Mouse (Mus musculus): ENCODE data around the gene Gm20661. TPM values are rescaled to one million over a fixed set of nuclear protein-coding genes. Genes with fewer than 3 reads are reported as not detected.

Gm20661 gene
- total and polyA plus RNA-seq, 2 experiments from 2014 or later = 0.33 to 0.55 TPM

- 99% methylated on average over 3 of the region's 3 CpGs for WGBS
- DNase-seq (ENCODE audit: low spot score) (no peak), ATAC-seq (ENCODE audit: low FRiP score) (no peak)
- Histone ChIP-seq H3K9me3 (ENCODE audit: low read length) (no peaks in the 10 kb centered on the region), H3K4me2 (ENCODE audit: low read depth, low read length, poor library complexity, severe bottlenecking) (no peak overlapping the region), H3K27ac (ENCODE audit: low read depth, low read length) (no peak overlapping the region), H3K4me3 (ENCODE audit: low read depth, low read length) (no peak overlapping the region), H3K9ac (replicated peaks; ENCODE audit: low read length, poor library complexity, severe bottlenecking) (no peak overlapping the region), H3K4me1 (ENCODE audit: insufficient read depth, low read length) (no peaks in the 10 kb centered on the region), H3K27me3 (ENCODE audit: insufficient read depth, low read length) (no peaks in the 10 kb centered on the region), H3K36me3 (ENCODE audit: insufficient read depth, low read length) (peaks cover 21% of the 10 kb centered on the region)
- 0 out of 2 replicates have a peak, but pooled peaks have one; percentile 8 for TF ChIP-seq CTCF (IDR thresholded peaks at IDR 0.05)
Observed at GRCm38 (mm10) chr9:108027867-108028266, 45.0 kb downstream of the Gm20661 start.

GRCm38 (mm10) chr9:108032126-108032525 lies 49.3 kb downstream of the Gm20661 start:
- DNase-seq (ENCODE audit: low spot score) = no peak
- Histone ChIP-seq H3K4me3 (ENCODE audit: low read depth, low read length) (no peak overlapping the region), H3K27me3 (ENCODE audit: insufficient read depth, low read length) (no peaks in the 10 kb centered on the region), H3K4me1 (ENCODE audit: insufficient read depth, low read length) (no peaks in the 10 kb centered on the region), H3K9me3 (ENCODE audit: low read length) (no peaks in the 10 kb centered on the region), H3K4me2 (ENCODE audit: low read depth, low read length, poor library complexity, severe bottlenecking) (no peak overlapping the region), H3K27ac (ENCODE audit: low read depth, low read length) (no peak overlapping the region), H3K9ac (replicated peaks; ENCODE audit: low read length, poor library complexity, severe bottlenecking) (no peak overlapping the region), H3K36me3 (ENCODE audit: insufficient read depth, low read length) (peaks cover 29% of the 10 kb centered on the region)
- WGBS = 91% methylated on average over 5 of the region's 5 CpGs
- ATAC-seq (ENCODE audit: low FRiP score) = no peak
- no peak for TF ChIP-seq CTCF (IDR thresholded peaks at IDR 0.05)

- H3K4me2 ChIP-seq (ENCODE audit: low read depth, low read length, poor library complexity, severe bottlenecking) = no peak overlapping the region
- H3K9me3 ChIP-seq (ENCODE audit: low read length) = no peaks in the 10 kb centered on the region
- H3K4me3 ChIP-seq (ENCODE audit: low read depth, low read length) = no peak overlapping the region
- H3K27me3 ChIP-seq (ENCODE audit: insufficient read depth, low read length) = no peaks in the 10 kb centered on the region
- no peak for DNase-seq (ENCODE audit: low spot score)
- H3K4me1 ChIP-seq (ENCODE audit: insufficient read depth, low read length) = no peaks in the 10 kb centered on the region
- no peak overlapping the region for H3K9ac ChIP-seq (replicated peaks; ENCODE audit: low read length, poor library complexity, severe bottlenecking)
- ATAC-seq (ENCODE audit: low FRiP score) = no peak
- 97% methylated on average over 2 of the region's 2 CpGs for WGBS
- H3K27ac ChIP-seq (ENCODE audit: low read depth, low read length) = no peak overlapping the region
- peaks cover 32% of the 10 kb centered on the region for H3K36me3 ChIP-seq (ENCODE audit: insufficient read depth, low read length)
- no peak for TF ChIP-seq CTCF (IDR thresholded peaks at IDR 0.05)
Observed at GRCm38 (mm10) chr9:108035331-108036156, 52.7 kb downstream of the Gm20661 start.

Other genes with a start within 250 kb of the Gm20661 start
- 142 and 145 TPM in 2 replicates for gene Rbm5, start 212.1 kb upstream of the Gm20661 start, total RNA-seq (2014; rRNA removed)
- 159 and 160 TPM in 2 replicates for gene Rbm5, start 212.1 kb upstream of the Gm20661 start, polyA plus RNA-seq (2015; fragmentation: Nextera tagmentation; extraction: Ambion mirVana)
- 81.3 and 87.9 TPM in 2 replicates for gene Rbm6, start 109.8 kb upstream of the Gm20661 start, total RNA-seq (2014; rRNA removed)
- 48.8 and 57.9 TPM in 2 replicates for gene Rbm6, start 109.8 kb upstream of the Gm20661 start, polyA plus RNA-seq (2015; fragmentation: Nextera tagmentation; extraction: Ambion mirVana)
- 23.9 and 24.9 TPM in 2 replicates for gene Mon1a, start 94.9 kb upstream of the Gm20661 start, total RNA-seq (2014; rRNA removed)
- 16.7 and 18.1 TPM in 2 replicates for gene Mon1a, start 94.9 kb upstream of the Gm20661 start, polyA plus RNA-seq (2015; fragmentation: Nextera tagmentation; extraction: Ambion mirVana)
- gene Mst1r, start 76.2 kb upstream of the Gm20661 start, total RNA-seq (2014; rRNA removed) = 1.2 and 1.8 TPM in 2 replicates
- gene Mst1r, start 76.2 kb upstream of the Gm20661 start, polyA plus RNA-seq (2015; fragmentation: Nextera tagmentation; extraction: Ambion mirVana) = 1.1 and 1.2 TPM in 2 replicates
- gene Actl11, start 54.6 kb upstream of the Gm20661 start, total RNA-seq (2014; rRNA removed) = 0.05 TPM in 1 of 2 replicates, not detected in the other
- gene Actl11, start 54.6 kb upstream of the Gm20661 start, polyA plus RNA-seq (2015; fragmentation: Nextera tagmentation; extraction: Ambion mirVana) = not detected in 2 replicates
- 133 and 153 TPM in 2 replicates for gene Camkv, start 47.4 kb upstream of the Gm20661 start, total RNA-seq (2014; rRNA removed)
- 136 and 149 TPM in 2 replicates for gene Camkv, start 47.4 kb upstream of the Gm20661 start, polyA plus RNA-seq (2015; fragmentation: Nextera tagmentation; extraction: Ambion mirVana)
- 9.0 and 11.4 TPM in 2 replicates for gene Traip, start 32.9 kb upstream of the Gm20661 start, total RNA-seq (2014; rRNA removed)
- gene Traip, start 32.9 kb upstream of the Gm20661 start, polyA plus RNA-seq (2015; fragmentation: Nextera tagmentation; extraction: Ambion mirVana) = 11.6 and 12.0 TPM in 2 replicates
- 1.9 and 4.2 TPM in 2 replicates for gene Uba7, start 7.6 kb upstream of the Gm20661 start, total RNA-seq (2014; rRNA removed)
- gene Uba7, start 7.6 kb upstream of the Gm20661 start, polyA plus RNA-seq (2015; fragmentation: Nextera tagmentation; extraction: Ambion mirVana) = 5.0 and 5.7 TPM in 2 replicates
- 12.3 and 14.8 TPM in 2 replicates for gene Inka1, start 2.8 kb downstream of the Gm20661 start, total RNA-seq (2014; rRNA removed)
- 16.2 and 18.1 TPM in 2 replicates for gene Inka1, start 2.8 kb downstream of the Gm20661 start, polyA plus RNA-seq (2015; fragmentation: Nextera tagmentation; extraction: Ambion mirVana)
- gene Cdhr4, start 9.4 kb downstream of the Gm20661 start, total RNA-seq (2014; rRNA removed) = 0.42 and 5.6 TPM in 2 replicates
- 0.59 and 1.1 TPM in 2 replicates for gene Cdhr4, start 9.4 kb downstream of the Gm20661 start, polyA plus RNA-seq (2015; fragmentation: Nextera tagmentation; extraction: Ambion mirVana)
- 3.6 TPM in 1 of 2 replicates, not detected in the other for gene Gm20662, start 13.3 kb downstream of the Gm20661 start, total RNA-seq (2014; rRNA removed)
- gene Gm20662, start 13.3 kb downstream of the Gm20661 start, polyA plus RNA-seq (2015; fragmentation: Nextera tagmentation; extraction: Ambion mirVana) = 0.31 TPM in 1 of 2 replicates, not detected in the other
- gene Ip6k1, start 19.4 kb downstream of the Gm20661 start, total RNA-seq (2014; rRNA removed) = 249 and 272 TPM in 2 replicates
- 90.5 and 94.1 TPM in 2 replicates for gene Ip6k1, start 19.4 kb downstream of the Gm20661 start, polyA plus RNA-seq (2015; fragmentation: Nextera tagmentation; extraction: Ambion mirVana)
- gene Gmppb, start 66.2 kb downstream of the Gm20661 start, total RNA-seq (2014; rRNA removed) = 13.4 and 18.7 TPM in 2 replicates
- gene Gmppb, start 66.2 kb downstream of the Gm20661 start, polyA plus RNA-seq (2015; fragmentation: Nextera tagmentation; extraction: Ambion mirVana) = 14.9 and 17.8 TPM in 2 replicates
- 2.5 and 3.7 TPM in 2 replicates for gene Amigo3, start 70.1 kb downstream of the Gm20661 start, total RNA-seq (2014; rRNA removed)
- gene Amigo3, start 70.1 kb downstream of the Gm20661 start, polyA plus RNA-seq (2015; fragmentation: Nextera tagmentation; extraction: Ambion mirVana) = 1.4 and 1.6 TPM in 2 replicates
- 0.14 TPM in 1 of 2 replicates, not detected in the other for gene Mst1, start 97.4 kb downstream of the Gm20661 start, total RNA-seq (2014; rRNA removed)
- not detected in 2 replicates for gene Mst1, start 97.4 kb downstream of the Gm20661 start, polyA plus RNA-seq (2015; fragmentation: Nextera tagmentation; extraction: Ambion mirVana)
- 46.3 and 60.6 TPM in 2 replicates for gene Rnf123, start 100.3 kb downstream of the Gm20661 start, total RNA-seq (2014; rRNA removed)
- gene Rnf123, start 100.3 kb downstream of the Gm20661 start, polyA plus RNA-seq (2015; fragmentation: Nextera tagmentation; extraction: Ambion mirVana) = 44.1 and 49.1 TPM in 2 replicates
- gene Apeh, start 111.5 kb downstream of the Gm20661 start, total RNA-seq (2014; rRNA removed) = 32.3 and 45.1 TPM in 2 replicates
- gene Apeh, start 111.5 kb downstream of the Gm20661 start, polyA plus RNA-seq (2015; fragmentation: Nextera tagmentation; extraction: Ambion mirVana) = 38.3 and 42.7 TPM in 2 replicates
- 59.4 and 60.6 TPM in 2 replicates for gene Bsn, start 207.3 kb downstream of the Gm20661 start, total RNA-seq (2014; rRNA removed)
- 6.1 and 7.7 TPM in 2 replicates for gene Bsn, start 207.3 kb downstream of the Gm20661 start, polyA plus RNA-seq (2015; fragmentation: Nextera tagmentation; extraction: Ambion mirVana)

Data from midbrain, postnatal 0 days (tissue).